Mouse (Mus musculus): ENCODE measurements at regions not wholly inside any gene's neighbourhood (a gene's known extent, or its start where the extent isn't known, plus 50 kb on each side); places are given as distances from the start of the nearest gene placed in this dataset.

- TF ChIP-seq POLR2A (IDR thresholded peaks at IDR 0.05; ENCODE audit: low read depth, low read length) (no peak), CTCF (IDR thresholded peaks at IDR 0.05; ENCODE audit: extremely low read depth, insufficient read depth, insufficient read length, insufficient replicate concordance) (no peak)
These were observed 98.0 kb downstream of the H2al2a start for GRCm38 (mm10) chr2:17898780-17899179.
